Mouse (Mus musculus) midbrain, embryonic 15.5 days (tissue): ENCODE measurements around the gene Atp6v1fnb. TPM values are rescaled to one million over a fixed set of nuclear protein-coding genes. Genes with fewer than 3 reads are reported as not detected.

Experiments
- ATAC-seq: fragments of 200-750 bp; cut with Nextera tagmentation; replicated peaks from 2 replicates; pipeline ENCODE4 v1.8.0; 2017; ENCODE audit warnings: moderate TSS enrichment
- H3K27ac ChIP-seq: fragments of 300-500 bp; sonication (generic); 2 replicates; pipeline ENCODE4 v1.5.1; 2015; ENCODE audit warnings: mild to moderate bottlenecking, inconsistent platforms
- H3K27me3 ChIP-seq: fragments of 300-500 bp; sonication (generic); replicated peaks from 2 replicates; pipeline ENCODE4 v1.6.1; 2015; ENCODE audit warnings: inconsistent platforms
- H3K36me3 ChIP-seq: fragments of 300-500 bp; sonication (generic); replicated peaks from 2 replicates; pipeline ENCODE4 v1.6.1; 2015; ENCODE audit warnings: inconsistent platforms
- H3K4me1 ChIP-seq: fragments of 300-500 bp; sonication (generic); 2 replicates; pipeline ENCODE4 v1.6.1; 2015; ENCODE audit warnings: inconsistent platforms
- H3K4me2 ChIP-seq: fragments of 300-500 bp; sonication (generic); 2 replicates; pipeline ENCODE4 v1.6.1; 2015; ENCODE audit warnings: inconsistent platforms, mild to moderate bottlenecking, moderate library complexity
- H3K4me3 ChIP-seq: fragments of 300-500 bp; sonication (generic); 2 replicates; pipeline ENCODE4 v1.5.1; 2015; ENCODE audit warnings: mild to moderate bottlenecking, inconsistent platforms
- H3K9ac ChIP-seq: fragments of 300-500 bp; sonication (generic); 2 replicates; pipeline ENCODE4 v1.6.1; 2015; ENCODE audit warnings: mild to moderate bottlenecking, inconsistent platforms
- H3K9me3 ChIP-seq: fragments of 300-500 bp; sonication (generic); 2 replicates; pipeline ENCODE4 v1.6.1; 2016; ENCODE audit warnings: inconsistent platforms
- WGBS: fragments of 180-500 bp; shearing (Covaris S2); methylation state at CpG from one replicate; pipeline ENCODE4 v1.1.7; 2015; ENCODE audit warnings: mixed read lengths; 5-methylcytosine and 5-hydroxymethylcytosine counted together
- polyA plus RNA-seq: library from polyadenylated mRNA; unstranded; fragments of >200 nt; fragmentation: Nextera tagmentation; extraction: Ambion mirVana; gene quantifications from 2 replicates; pipeline ENCODE4 v1.2.1, GENCODE M21; 2015

Gene Atp6v1fnb
- polyA plus RNA-seq, 1 experiment from 2014 or later, result 1.0 TPM

DNA sequence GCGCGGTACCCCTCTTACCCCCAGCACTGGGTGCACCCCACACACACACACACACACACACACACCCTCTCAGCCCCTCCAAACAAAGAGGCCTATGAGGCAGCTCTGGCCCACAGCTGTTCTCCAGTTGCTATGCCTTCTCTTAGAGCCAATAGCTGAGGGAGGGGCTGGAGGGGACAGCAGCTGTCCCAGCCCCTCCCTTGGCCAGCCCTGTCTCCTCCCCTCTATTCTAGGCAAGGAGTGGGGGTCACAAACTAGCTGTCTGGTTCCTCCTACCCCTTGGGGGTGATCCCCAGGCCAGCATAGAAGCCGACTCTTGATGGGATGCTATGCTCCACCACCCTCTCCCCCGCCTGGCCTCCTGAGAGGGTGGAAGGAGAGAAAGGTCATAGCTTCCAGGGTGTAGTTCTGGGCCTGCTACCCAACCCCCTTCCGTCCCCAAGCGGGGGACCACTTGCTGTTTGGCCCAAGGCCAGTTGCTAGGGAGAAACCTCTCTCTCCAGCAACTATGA is 35.2 kb upstream of the Atp6v1fnb start:
- H3K27ac ChIP-seq, result peak overlapping the region; percentile 62
- no peaks in the 10 kb centered on the region for H3K36me3 ChIP-seq
- peak overlapping the region; percentile 15; the same call in 1 of the 2 replicates for H3K4me2 ChIP-seq
- H3K27me3 ChIP-seq, result peaks cover 34% of the 10 kb centered on the region
- no peak overlapping the region for H3K4me3 ChIP-seq
- H3K9me3 ChIP-seq, result no peaks in the 10 kb centered on the region
- peaks cover 35% of the 10 kb centered on the region for H3K4me1 ChIP-seq
- no peak overlapping the region for H3K9ac ChIP-seq
- peak; percentile 60 for ATAC-seq
- 15% methylated on average over 6 of the region's 6 CpGs for WGBS

DNA sequence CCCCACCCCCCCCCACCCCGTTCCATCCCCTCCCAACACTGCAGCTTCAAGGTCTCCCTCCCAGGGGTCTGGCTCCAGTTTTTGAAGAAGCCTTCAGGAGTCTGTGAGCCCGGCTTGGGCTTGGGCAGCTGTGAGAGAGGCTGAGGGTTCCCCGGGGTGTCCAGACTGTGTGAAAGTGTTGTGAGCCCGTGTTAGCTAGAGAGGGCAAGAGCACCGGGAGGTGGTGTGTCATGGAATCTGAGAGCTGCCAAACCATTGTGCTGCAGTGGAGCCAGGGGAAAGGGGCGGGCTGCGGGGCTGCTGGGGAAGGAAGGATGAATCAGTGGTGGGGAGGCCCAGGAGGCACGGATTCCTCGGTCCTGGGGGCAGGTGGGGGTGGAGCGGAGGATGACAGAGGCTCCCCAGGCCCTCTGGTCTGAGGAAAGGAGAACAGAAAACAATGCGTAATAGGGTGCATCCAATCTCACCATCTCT is 34.7 kb upstream of the Atp6v1fnb start:
- H3K4me2 ChIP-seq, result peak overlapping the region; percentile 15; the same call in 1 of the 2 replicates
- peaks cover 31% of the 10 kb centered on the region for H3K27me3 ChIP-seq
- ATAC-seq, result peak; percentile 35
- 5% methylated on average over 11 of the region's 11 CpGs for WGBS
- no peak overlapping the region for H3K4me3 ChIP-seq
- no peaks in the 10 kb centered on the region for H3K9me3 ChIP-seq
- no peaks in the 10 kb centered on the region for H3K36me3 ChIP-seq
- peak overlapping the region; percentile 54 for H3K27ac ChIP-seq
- no peak overlapping the region for H3K9ac ChIP-seq
- H3K4me1 ChIP-seq, result peaks cover 35% of the 10 kb centered on the region

DNA sequence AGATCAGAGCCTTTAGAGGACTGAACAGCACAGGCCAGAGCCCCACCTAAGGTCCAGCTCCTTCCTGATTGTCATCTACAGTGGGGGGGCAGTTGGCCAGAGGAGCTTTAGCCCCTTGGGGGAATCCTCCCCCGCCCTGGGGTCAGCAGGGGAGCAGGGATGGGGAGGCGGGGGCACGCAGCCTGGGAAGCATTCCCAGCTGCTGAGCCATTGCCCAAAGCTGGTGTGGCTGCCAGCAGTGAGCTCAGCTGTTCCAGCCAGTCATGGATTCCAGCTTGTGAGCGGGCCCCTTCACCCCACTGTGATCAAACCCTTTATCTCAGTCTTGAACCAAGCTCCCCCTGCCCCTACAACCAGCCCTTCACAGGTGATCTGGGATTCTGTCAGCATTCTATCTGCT is 32.0 kb upstream of the Atp6v1fnb start:
- 78% methylated on average over 4 of the region's 4 CpGs for WGBS
- ATAC-seq, result no peak

DNA sequence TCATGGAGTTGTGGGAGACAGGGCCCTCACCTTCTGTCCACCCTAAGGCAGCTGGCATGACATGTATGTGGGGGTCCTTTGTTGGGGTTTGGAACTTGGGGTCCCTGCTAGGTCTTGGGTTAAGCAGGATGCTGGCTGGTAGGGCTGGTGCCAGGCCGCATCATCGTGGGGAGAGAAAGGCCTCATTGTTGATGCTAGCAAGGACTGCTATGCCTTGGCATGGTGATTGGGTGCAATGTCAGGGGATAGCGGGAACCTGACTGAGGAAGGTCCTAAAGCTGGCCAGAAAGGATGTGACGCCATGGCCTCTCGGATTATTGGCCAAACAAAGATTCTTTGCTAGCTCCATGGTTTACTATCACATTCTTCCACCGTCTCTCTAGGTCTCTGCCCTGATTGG is 31.4 kb upstream of the Atp6v1fnb start:
- no peak overlapping the region for H3K9ac ChIP-seq
- no peaks in the 10 kb centered on the region for H3K9me3 ChIP-seq
- peaks cover 7% of the 10 kb centered on the region; the same call in 1 of the 2 replicates for H3K27me3 ChIP-seq
- no peak for ATAC-seq
- no peaks in the 10 kb centered on the region for H3K36me3 ChIP-seq
- H3K27ac ChIP-seq, result no peak overlapping the region
- H3K4me3 ChIP-seq, result no peak overlapping the region
- peaks cover 21% of the 10 kb centered on the region for H3K4me1 ChIP-seq
- H3K4me2 ChIP-seq, result no peak overlapping the region
- 91% methylated on average over 6 of the region's 6 CpGs for WGBS

More for the DNA sequence above, 32.0 kb upstream of the Atp6v1fnb start:
- H3K27me3 ChIP-seq, result peaks cover 12% of the 10 kb centered on the region
- H3K9me3 ChIP-seq, result no peaks in the 10 kb centered on the region
- H3K9ac ChIP-seq, result no peak overlapping the region
- H3K4me3 ChIP-seq, result no peak overlapping the region
- H3K4me1 ChIP-seq, result peaks cover 21% of the 10 kb centered on the region
- H3K27ac ChIP-seq, result no peak overlapping the region
- no peak overlapping the region for H3K4me2 ChIP-seq
- no peaks in the 10 kb centered on the region for H3K36me3 ChIP-seq

DNA sequence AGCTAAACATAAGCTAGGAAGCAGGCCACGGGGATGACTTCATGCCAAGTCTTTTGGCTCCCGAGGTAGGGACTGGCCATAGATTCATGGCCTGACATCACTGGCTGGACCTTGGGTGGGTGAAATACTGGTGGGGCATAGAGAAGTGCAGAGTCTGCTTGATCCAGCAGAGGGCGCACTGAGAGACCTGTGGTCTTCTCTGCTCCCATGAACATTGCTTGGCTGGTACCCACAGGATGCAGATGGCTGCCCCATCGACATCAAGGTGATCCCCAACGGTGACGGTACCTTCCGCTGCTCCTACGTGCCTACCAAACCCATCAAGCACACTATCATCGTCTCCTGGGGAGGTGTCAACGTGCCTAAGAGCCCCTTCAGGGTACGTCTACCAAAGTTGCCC is 26.5 kb upstream of the Atp6v1fnb start:
- no peaks in the 10 kb centered on the region for H3K4me1 ChIP-seq
- H3K4me3 ChIP-seq, result no peak overlapping the region
- H3K36me3 ChIP-seq, result no peaks in the 10 kb centered on the region
- 71% methylated on average over 11 of the region's 11 CpGs for WGBS
- no peak overlapping the region for H3K27ac ChIP-seq
- ATAC-seq, result no peak
- H3K4me2 ChIP-seq, result no peak overlapping the region
- no peaks in the 10 kb centered on the region for H3K9me3 ChIP-seq
- H3K27me3 ChIP-seq, result no peaks in the 10 kb centered on the region
- no peak overlapping the region for H3K9ac ChIP-seq

DNA sequence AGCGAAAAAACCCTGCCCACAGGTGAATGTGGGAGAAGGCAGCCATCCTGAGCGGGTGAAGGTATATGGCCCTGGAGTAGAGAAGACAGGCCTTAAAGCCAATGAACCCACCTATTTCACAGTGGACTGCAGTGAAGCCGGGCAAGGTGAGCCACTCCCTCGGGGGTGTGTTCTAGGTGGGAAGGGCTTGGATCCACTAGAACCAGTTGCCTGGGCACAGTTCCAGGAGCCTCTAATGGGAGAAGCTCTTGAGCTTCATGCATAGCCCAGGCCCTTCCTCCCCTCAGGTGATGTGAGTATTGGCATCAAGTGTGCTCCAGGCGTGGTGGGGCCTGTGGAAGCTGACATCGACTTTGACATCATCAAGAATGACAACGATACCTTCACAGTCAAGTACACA is 25.9 kb upstream of the Atp6v1fnb start:
- Histone ChIP-seq H3K27me3 (no peaks in the 10 kb centered on the region), H3K36me3 (no peaks in the 10 kb centered on the region), H3K4me2 (no peak overlapping the region), H3K9ac (no peak overlapping the region), H3K9me3 (no peaks in the 10 kb centered on the region), H3K4me3 (no peak overlapping the region), H3K4me1 (no peaks in the 10 kb centered on the region), H3K27ac (no peak overlapping the region)
- WGBS, result 95% methylated on average over 7 of the region's 7 CpGs
- no peak for ATAC-seq

DNA sequence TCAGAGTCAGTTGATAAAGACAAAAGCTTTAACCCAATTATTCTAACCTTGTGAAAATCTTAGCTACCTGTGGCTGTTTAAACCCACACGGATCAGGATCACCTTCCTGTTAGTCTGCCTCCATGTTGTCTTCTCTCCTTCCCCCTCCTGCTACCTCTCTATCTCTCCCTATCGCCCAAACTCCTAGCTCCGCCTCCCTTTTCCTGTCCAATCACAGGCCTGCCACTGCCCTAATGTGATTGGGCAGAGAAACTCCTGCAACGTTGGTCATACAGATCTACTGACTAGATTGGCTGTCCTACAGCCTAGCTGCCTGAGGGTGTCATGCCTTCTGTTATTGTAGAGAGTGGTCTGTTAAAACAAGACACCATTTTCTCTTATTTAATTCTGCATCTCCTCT is 21.4 kb upstream of the Atp6v1fnb start:
- Histone ChIP-seq H3K4me1 (no peaks in the 10 kb centered on the region), H3K9ac (no peak overlapping the region), H3K4me2 (no peak overlapping the region), H3K27me3 (no peaks in the 10 kb centered on the region), H3K27ac (no peak overlapping the region), H3K9me3 (no peaks in the 10 kb centered on the region), H3K36me3 (no peaks in the 10 kb centered on the region), H3K4me3 (no peak overlapping the region)
- WGBS, result 39% methylated on average over 4 of the region's 4 CpGs
- no peak for ATAC-seq

DNA sequence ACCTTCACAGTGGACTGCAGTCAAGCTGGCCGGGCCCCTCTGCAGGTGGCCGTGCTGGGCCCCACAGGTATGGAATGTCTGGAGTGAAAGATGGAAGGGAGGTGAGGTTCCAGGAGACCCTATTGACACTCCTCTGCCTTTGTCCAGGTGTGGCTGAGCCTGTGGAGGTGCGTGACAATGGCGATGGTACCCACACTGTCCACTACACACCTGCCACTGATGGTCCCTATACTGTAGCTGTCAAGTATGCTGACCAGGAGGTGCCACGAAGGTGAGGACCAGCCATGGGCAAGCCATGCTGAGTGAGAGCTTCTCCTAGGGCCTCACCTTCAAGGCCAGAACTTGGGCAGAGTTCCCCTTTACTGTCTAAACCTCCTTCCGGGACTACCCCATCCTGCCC is 20.6 kb upstream of the Atp6v1fnb start:
- H3K4me2 ChIP-seq, result no peak overlapping the region
- no peak for ATAC-seq
- H3K4me3 ChIP-seq, result no peak overlapping the region
- H3K27me3 ChIP-seq, result no peaks in the 10 kb centered on the region
- H3K27ac ChIP-seq, result no peak overlapping the region
- H3K9me3 ChIP-seq, result no peaks in the 10 kb centered on the region
- 97% methylated on average over 6 of the region's 6 CpGs for WGBS
- H3K4me1 ChIP-seq, result no peaks in the 10 kb centered on the region
- no peak overlapping the region for H3K9ac ChIP-seq
- H3K36me3 ChIP-seq, result no peaks in the 10 kb centered on the region

DNA sequence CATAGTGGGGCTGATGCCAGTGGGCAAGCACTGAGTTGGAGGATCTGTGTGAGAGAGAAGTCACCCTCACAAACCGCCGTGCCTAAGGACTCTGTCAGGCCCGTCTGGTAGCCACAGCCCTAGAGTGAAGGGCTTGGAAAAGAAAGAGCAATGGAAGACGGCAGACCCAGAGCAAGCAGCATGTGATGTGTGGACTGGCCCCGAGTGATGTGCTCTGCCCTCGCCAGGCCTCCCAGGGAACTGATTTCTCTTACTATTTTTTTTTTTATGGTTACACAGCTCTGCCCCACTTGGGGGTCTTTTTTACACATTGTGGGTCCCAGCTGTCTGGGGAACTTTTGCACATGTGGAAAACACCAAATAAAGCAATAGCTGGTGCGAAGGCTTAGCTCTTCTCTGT is 9.7 kb upstream of the Atp6v1fnb start:
- Histone ChIP-seq H3K9me3 (no peaks in the 10 kb centered on the region), H3K36me3 (no peaks in the 10 kb centered on the region), H3K9ac (no peak overlapping the region), H3K27me3 (no peaks in the 10 kb centered on the region), H3K4me2 (no peak overlapping the region), H3K4me1 (no peaks in the 10 kb centered on the region), H3K4me3 (no peak overlapping the region), H3K27ac (no peak overlapping the region)
- ATAC-seq, result no peak
- WGBS, result 62% methylated on average over 7 of the region's 7 CpGs

DNA sequence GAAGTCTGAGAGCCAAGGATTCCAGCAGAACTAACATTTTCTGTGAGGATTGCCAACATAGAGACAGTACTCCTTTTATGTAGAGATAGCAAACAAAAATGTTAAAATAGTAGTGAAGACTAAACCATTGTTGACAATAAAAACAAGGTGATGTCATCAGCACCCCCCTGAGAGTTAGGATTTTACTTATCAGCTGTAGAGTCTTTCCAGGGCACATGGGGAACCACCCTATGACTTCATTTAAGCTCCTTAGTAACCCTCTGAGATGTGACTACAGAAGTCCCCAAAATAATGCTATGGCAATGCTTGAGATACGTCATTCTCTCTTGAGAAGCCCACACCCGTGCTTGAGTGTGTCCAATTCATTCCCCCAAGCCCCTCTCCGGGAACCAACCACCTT is 7.8 kb upstream of the Atp6v1fnb start:
- Histone ChIP-seq H3K4me1 (peaks cover 4% of the 10 kb centered on the region), H3K9me3 (no peaks in the 10 kb centered on the region), H3K27ac (no peak overlapping the region), H3K27me3 (no peaks in the 10 kb centered on the region), H3K36me3 (no peaks in the 10 kb centered on the region), H3K4me2 (no peak overlapping the region), H3K9ac (no peak overlapping the region), H3K4me3 (no peak overlapping the region)
- 67% methylated on average over 3 of the region's 3 CpGs for WGBS
- no peak for ATAC-seq

DNA sequence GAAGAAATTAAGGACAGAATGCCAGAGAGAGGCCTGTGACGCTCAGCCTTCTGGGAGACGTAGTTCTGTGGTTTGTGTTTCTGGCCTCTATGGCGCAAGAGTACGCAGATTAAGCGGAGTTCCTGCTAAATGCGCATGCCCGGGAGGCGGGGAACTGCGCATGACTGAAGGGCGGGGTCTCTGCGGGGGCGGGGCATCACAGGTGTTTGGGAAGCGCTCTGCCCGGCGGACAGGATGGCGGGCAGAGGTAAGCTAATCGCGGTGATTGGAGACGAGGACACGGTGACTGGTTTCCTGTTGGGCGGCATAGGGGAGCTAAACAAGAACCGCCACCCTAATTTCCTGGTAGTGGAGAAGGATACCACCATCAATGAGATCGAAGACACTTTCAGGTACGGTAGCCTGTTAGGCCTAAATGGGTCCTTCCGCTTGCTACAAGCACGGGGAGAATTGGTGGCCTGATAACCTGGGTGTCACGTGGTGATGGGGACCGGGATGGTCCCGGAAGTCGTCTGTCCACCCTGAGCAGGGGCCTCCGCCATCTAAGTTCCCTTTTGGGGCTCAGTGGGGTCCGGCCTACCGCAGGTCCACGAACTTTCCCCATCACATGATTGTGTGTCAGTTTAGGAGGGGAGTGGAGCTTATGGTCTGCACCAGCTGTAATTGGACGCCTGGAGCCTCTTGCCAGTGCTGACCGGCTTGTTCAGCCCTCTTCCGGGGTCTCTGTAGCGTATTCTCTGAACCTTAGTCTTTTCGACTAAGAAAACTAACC is 3.5 kb upstream of the Atp6v1fnb start, which contains the start of gene Atp6v1f:
Atp6v1f (plus strand) TSS at position 136 of the 772 bp plus-strand sequence.
- peak; percentile 95 for ATAC-seq
- Histone ChIP-seq H3K4me3 (peak within 1 kb of the TSS; percentile 69), H3K36me3 (peaks cover 5% of the 10 kb centered on the region; the same call in 1 of the 2 replicates), H3K4me2 (peak within 1 kb of the TSS; percentile 58), H3K27me3 (no peaks in the 10 kb centered on the region; the same call in 1 of the 2 replicates), H3K9ac (peak within 1 kb of the TSS; percentile 60), H3K9me3 (no peaks in the 10 kb centered on the region), H3K4me1 (peaks cover 13% of the 10 kb centered on the region), H3K27ac (peak within 1 kb of the TSS; percentile 89)
- WGBS, result under 1% methylated on average over 39 of the region's 39 CpGs

DNA sequence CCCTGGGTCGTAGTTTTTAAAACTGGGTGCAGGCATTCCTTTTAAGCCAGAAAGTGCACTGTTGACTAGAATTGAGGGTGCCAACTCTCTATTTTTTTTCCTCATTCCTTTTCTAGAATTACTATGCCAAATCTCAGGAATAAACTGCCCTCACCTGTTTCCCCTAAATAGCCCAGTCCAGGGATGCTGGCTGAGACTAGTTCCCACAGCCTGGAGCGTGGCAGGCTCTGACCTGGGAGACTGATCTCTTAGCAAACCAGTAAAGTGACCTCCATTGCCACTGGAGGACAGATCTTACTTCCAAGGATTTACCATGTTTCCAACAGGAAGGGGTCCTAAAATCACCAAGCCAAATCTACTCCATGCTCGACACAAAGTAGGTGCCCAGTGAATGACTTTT is 2.4 kb upstream of the Atp6v1fnb start:
- 90% methylated on average over 3 of the region's 3 CpGs for WGBS

More for the DNA sequence above, 2.4 kb upstream of the Atp6v1fnb start:
- no peaks in the 10 kb centered on the region for H3K9me3 ChIP-seq
- no peak overlapping the region for H3K27ac ChIP-seq
- no peak overlapping the region for H3K9ac ChIP-seq
- H3K36me3 ChIP-seq, result peaks cover 5% of the 10 kb centered on the region; the same call in 1 of the 2 replicates
- peak overlapping the region; percentile 69 for H3K4me3 ChIP-seq
- no peaks in the 10 kb centered on the region; the same call in 1 of the 2 replicates for H3K27me3 ChIP-seq
- peaks cover 16% of the 10 kb centered on the region for H3K4me1 ChIP-seq
- no peak for ATAC-seq
- H3K4me2 ChIP-seq, result peak overlapping the region; percentile 58
